Mouse (Mus musculus) olfactory bulb, adult 2 months (tissue): ENCODE results near the gene Trpc1.

Experiments used
- CTCF ChIP-seq: fragments of 200-500 bp; IDR thresholded peaks from 2 replicates; pipeline ENCODE4 v1.5.1; 2012; ENCODE audit warnings: low read depth, mild to moderate bottlenecking, low read length, moderate library complexity; ENCODE audit not compliant: insufficient read depth
- POLR2A ChIP-seq: fragments of 200-500 bp; IDR thresholded peaks from 2 replicates; pipeline ENCODE4 v1.6.1; 2012; ENCODE audit warnings: mild to moderate bottlenecking, low read depth, low read length, moderate library complexity; ENCODE audit not compliant: insufficient read depth

DNA sequence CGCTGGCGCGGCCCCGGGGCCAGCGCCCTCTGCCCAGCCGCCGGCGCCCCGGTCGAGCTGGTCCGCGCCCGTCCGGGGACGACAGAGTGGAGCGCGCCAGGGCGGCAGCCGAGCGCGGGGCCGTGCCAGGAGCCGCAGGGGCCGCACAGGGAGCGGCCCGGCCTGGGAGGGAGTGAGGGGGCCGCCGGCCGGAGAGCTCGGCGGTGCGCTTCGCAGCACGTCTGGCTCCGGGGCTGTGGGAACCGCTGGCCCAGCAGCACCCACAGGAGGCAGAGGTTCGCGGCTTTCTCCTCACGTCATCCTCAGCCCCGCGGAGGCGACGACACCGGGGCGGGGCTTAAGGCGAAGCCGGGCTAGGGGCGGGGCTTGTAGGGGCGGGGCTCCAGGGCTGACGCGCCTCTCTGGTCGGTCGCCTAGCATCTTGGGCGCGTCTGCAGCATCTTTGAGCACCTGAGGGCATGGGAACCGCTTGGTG is at the start of gene Trpc1:
- TF ChIP-seq CTCF: no peak
- TF ChIP-seq POLR2A: peak; percentile 69
